Mouse (Mus musculus): ENCODE measurements around the gene Rap2b.

Gene Rap2b

DNA sequence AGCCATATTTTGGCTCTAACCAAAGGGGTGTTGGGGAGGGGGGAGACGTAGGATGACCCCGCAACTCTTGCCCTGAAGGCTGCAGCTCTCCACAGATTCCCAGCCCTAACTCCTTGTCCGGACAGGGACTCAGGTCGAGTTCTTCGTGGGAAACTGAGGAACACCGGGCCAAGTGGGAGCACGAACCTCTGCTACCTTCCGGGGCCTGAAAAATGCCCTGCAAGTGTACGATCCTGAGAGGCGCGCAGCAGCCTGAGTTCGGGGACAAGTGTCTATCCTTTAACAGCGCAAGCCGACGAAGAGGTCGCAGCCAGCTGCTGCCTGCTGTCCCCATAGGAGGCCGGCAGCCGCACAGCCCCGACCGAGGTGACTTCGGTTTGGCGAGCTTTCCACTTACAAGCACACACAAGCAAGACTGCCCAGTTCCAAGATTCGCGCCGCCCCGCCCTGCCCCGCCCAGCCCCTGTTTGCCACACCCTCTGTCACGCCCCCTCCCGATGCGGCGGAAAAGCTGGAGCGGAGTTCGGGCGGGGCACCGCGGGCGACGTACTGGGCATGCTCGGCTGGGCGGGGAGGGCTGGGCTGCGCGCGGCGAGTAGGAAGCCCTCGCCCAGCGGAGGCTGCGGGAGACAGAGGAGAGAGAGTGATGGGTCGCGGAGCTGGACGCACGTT is 2.7 kb downstream of the Rap2b start:
- no peak for TF ChIP-seq GATA4 (IDR thresholded peaks at IDR 0.05; ENCODE audit: insufficient replicate concordance, low read length)

DNA sequence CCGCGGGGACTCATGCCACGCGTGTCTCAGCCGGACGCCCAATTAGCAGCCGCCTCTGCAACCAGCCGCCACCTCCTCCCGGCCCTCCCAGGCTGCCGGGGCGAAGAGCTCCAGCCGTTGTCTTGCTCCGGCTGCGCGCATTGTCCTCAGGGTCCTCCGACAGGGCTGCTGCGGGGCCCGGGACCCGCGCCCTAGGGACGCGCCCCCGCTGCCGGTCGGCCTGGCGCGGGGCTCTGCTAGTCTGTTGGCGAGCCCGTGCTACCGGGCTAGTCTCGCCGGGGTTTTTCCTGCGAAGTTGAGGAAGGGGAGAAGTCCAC is 3.2 kb downstream of the Rap2b start:
- no peak for TF ChIP-seq GATA4 (IDR thresholded peaks at IDR 0.05; ENCODE audit: insufficient replicate concordance, low read length)

DNA sequence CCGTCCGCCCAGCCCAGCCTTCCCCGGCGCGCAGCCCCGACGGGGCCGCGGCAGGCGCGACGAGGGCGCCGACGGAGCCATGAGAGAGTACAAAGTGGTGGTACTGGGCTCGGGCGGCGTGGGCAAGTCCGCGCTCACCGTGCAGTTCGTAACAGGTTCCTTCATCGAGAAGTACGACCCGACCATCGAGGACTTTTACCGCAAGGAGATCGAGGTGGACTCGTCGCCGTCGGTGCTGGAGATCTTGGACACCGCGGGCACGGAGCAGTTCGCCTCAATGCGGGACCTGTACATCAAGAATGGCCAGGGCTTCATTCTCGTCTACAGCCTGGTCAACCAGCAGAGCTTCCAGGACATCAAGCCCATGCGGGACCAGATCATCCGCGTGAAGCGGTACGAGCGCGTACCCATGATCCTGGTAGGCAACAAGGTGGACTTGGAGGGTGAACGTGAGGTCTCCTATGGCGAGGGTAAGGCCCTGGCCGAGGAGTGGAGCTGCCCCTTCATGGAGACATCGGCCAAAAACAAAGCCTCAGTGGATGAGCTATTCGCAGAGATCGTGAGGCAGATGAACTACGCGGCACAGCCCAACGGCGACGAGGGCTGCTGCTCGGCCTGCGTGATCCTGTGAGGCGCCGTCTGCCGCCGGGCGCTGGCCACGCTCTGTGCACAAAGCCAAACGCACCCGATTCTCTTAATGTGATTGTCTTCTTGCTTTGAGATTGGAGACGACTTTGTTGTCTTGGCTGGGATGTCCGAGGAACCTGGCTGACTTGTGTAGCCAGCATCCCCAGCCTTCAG is 3.7 kb downstream of the Rap2b start:
- no peak for TF ChIP-seq GATA4 (IDR thresholded peaks at IDR 0.05; ENCODE audit: insufficient replicate concordance, low read length)

DNA sequence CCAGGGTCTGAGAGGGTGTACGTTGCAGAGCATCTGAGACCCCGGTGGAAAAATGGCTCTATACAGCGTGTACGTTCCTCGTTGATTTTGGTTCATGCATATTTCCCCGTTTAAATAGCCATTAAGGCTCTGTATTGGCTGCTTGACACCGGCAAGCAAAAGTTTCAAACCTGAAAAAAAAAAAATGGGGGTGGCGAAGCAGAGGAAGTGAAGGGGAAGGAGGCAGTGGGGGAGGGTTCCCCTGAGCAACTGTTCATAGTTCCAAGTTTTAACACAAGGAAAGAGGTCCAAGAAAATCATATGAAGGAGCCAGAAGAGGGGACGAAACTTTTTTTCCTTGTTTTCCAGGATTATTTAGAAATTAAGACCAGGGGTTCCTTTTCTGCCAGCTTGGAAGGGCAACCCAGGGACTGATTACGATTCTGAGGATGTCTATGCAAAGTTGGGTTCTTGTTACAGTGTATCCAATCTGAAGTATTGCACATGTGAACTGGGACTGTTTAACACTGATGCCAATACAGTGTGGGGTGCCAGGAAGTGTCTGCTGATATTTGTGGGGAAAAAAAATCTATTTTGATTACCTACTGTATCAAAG is 4.4 kb downstream of the Rap2b start, which contains the start of gene B430305J03Rik:
TSS of gene B430305J03Rik (minus strand) at position 173 of the 595 bp plus-strand sequence.
- no peak for TF ChIP-seq GATA4 (IDR thresholded peaks at IDR 0.05; ENCODE audit: insufficient replicate concordance, low read length)

DNA sequence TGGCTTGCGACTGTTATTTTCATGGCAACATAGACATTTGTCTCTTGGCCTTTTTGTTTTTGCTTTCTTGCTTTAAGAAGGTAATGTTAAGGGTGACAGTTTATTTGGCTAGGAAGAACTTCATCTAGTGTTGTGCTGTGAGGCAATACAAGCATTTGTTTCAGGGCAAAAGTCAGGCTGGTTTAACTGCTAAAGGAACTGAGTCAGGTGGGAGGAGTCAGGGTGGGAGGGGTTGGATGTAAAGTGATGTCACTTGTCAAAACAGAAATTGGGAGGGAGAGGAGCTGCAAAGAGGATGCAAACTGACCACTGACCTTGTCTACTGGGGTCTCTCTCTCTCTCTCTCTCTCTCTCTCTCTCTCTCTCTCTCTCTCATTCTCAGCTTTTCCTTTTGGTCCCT is 7.0 kb downstream of the Rap2b start:
- no peak for TF ChIP-seq GATA4 (IDR thresholded peaks at IDR 0.05; ENCODE audit: insufficient replicate concordance, low read length)

DNA sequence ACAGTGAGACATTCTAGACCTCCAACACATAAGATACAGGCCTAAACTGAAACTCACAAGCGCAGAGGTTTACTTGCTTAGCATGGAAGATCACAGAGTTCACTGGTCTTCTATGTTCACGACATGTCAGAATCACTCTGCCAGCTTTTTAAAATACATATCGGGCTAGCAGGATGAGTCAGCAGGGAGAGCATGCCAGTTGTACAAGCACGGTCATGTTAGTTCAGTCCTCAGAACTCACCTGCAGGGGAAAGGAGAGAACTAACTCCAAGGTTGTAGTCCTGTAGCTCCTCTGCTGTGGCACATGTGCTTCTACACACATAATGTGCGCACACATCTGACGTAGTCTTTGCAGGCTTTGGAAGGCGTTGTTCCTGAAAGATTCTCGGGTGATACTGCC is 14.6 kb downstream of the Rap2b start:
- no peak for TF ChIP-seq GATA4 (IDR thresholded peaks at IDR 0.05; ENCODE audit: insufficient replicate concordance, low read length)

- TF ChIP-seq GATA4 (IDR thresholded peaks at IDR 0.05; ENCODE audit: insufficient replicate concordance, low read length): no peak
Measured at GRCm38 (mm10) chr3:61386368-61386767, 24.9 kb downstream of the Rap2b start.

DNA sequence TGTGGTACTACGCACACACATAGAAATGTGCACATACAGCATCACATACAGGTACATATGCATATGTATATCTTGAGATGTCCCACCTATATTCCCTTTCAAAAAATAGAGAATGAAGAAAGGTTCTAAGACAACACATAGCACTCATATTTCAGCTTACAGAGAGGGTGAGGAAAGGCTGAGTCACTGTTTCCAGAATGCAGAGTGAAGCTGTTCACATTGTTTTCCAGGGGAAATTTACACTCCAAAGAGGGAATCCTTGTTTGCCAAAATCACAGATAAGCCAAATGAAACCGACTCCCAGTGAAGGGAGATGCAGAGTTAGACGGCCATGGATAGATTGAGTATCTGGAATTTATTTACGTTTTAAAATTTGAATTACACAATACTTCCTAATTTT is 30.1 kb downstream of the Rap2b start:
- no peak for TF ChIP-seq GATA4 (IDR thresholded peaks at IDR 0.05; ENCODE audit: insufficient replicate concordance, low read length)

GRCm38 (mm10) chr3:61392881-61393280 is 31.4 kb downstream of the Rap2b start:
- TF ChIP-seq GATA4 (IDR thresholded peaks at IDR 0.05; ENCODE audit: insufficient replicate concordance, low read length): no peak

DNA sequence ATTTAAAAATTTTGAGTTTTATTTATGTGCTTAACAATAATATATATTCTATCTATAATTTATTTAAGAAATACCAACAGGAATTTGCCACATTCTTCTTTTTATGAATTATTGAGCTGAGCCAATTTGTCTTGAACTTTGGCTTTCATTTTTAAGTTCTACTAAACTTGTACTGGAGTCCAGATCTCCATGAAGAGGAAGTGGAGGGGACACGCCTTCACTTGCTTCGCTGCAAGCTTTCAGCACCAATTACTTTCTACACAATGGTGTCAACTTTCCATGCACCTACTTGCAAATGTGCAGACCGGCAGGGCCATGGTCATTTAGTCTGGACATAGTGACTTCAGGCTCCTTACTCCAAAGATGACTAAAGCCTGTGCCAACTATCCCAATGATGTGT is 32.1 kb downstream of the Rap2b start:
- TF ChIP-seq GATA4 (IDR thresholded peaks at IDR 0.05; ENCODE audit: insufficient replicate concordance, low read length): no peak

- TF ChIP-seq GATA4 (IDR thresholded peaks at IDR 0.05; ENCODE audit: insufficient replicate concordance, low read length): no peak
Measured at GRCm38 (mm10) chr3:61395382-61395781, 33.9 kb downstream of the Rap2b start.

GRCm38 (mm10) chr3:61396728-61397127 is 35.3 kb downstream of the Rap2b start:
- no peak for TF ChIP-seq GATA4 (IDR thresholded peaks at IDR 0.05; ENCODE audit: insufficient replicate concordance, low read length)

- no peak for TF ChIP-seq GATA4 (IDR thresholded peaks at IDR 0.05; ENCODE audit: insufficient replicate concordance, low read length)
Measured at GRCm38 (mm10) chr3:61400823-61401387, 39.5 kb downstream of the Rap2b start.

DNA sequence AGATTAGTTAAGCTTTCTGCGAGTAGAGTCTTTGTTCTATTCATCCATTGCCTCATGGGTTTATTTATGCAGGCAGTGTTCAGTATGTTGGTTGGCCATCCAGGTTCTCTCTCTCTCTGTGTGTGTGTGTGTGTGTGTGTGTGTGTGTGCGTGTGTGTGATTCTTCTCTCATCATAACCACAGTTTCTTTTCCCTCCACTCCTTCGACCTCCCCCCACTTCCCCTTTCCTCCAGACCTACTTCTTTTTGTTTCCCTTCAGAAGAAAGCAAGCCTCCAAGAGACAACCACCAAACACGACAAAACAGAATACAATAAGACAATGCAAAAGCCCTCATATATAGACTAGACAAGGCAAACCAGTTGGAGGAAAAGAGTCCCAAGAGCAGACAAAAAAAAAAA is 45.5 kb downstream of the Rap2b start:
- no peak for TF ChIP-seq GATA4 (IDR thresholded peaks at IDR 0.05; ENCODE audit: insufficient replicate concordance, low read length)

- peak; percentile 26; the same call in 1 of the 2 replicates for TF ChIP-seq GATA4 (IDR thresholded peaks at IDR 0.05; ENCODE audit: insufficient replicate concordance, low read length)
Measured at GRCm38 (mm10) chr3:61409683-61410082, 48.2 kb downstream of the Rap2b start.

- no peak for TF ChIP-seq GATA4 (IDR thresholded peaks at IDR 0.05; ENCODE audit: insufficient replicate concordance, low read length)
Measured at GRCm38 (mm10) chr3:61415883-61416282, 54.4 kb downstream of the Rap2b start.
